Mouse (Mus musculus) frontal cortex, postnatal 14 days (tissue): ENCODE measurements around the gene Rtbdn.
A peak's percentile ranks its signal among the peaks of the same experiment; 100 is the strongest.
"Not testable (repeated sequence)": the region's sequence is repeated elsewhere in the genome, so short reads cannot be mapped to it uniquely, and the experiment has no call there.

Source experiments
- DNase-seq, 2 experiments: peaks; one replicate each; pipeline ENCODE4 v3.0.0; 2022; ENCODE audit warnings: low spot score in 2 of 2

The Rtbdn gene

GRCm38 (mm10) chr8:84946528-84947240 lies at the start of gene Rtbdn:
TSS of gene Rtbdn (plus strand) at chr8:84946991.
- DNase-seq = no peak

GRCm38 (mm10) chr8:84901071-84901470 lies 45.7 kb upstream of the Rtbdn start:
- DNase-seq = no peak

GRCm38 (mm10) chr8:84901752-84902151 lies 45.0 kb upstream of the Rtbdn start, which contains the start of gene Klf1:
TSS of gene Klf1 (plus strand) at chr8:84901928.
- no peak for DNase-seq

- DNase-seq = no peak
These were observed 44.3 kb upstream of the Rtbdn start for GRCm38 (mm10) chr8:84902367-84902919.

- DNase-seq = peak; percentile 79 to 86
These were observed 43.7 kb upstream of the Rtbdn start for GRCm38 (mm10) chr8:84902920-84903661.

- DNase-seq = no peak
These were observed 42.4 kb upstream of the Rtbdn start for GRCm38 (mm10) chr8:84904351-84904750.

GRCm38 (mm10) chr8:84907037-84907436 lies 39.8 kb upstream of the Rtbdn start:
- DNase-seq = no peak

GRCm38 (mm10) chr8:84907493-84907892 lies 39.3 kb upstream of the Rtbdn start:
- DNase-seq = no peak

- not testable (repeated sequence) for DNase-seq
These were observed 38.8 kb upstream of the Rtbdn start for GRCm38 (mm10) chr8:84907979-84908378.

- DNase-seq = peak; percentile 77 to 84
These were observed 38.2 kb upstream of the Rtbdn start, which contains the start of gene Dnase2a for GRCm38 (mm10) chr8:84908421-84909161. TSS of gene Dnase2a (plus strand) at chr8:84908560.

- no peak for DNase-seq
These were observed 37.5 kb upstream of the Rtbdn start for GRCm38 (mm10) chr8:84909162-84909767.

GRCm38 (mm10) chr8:84909949-84910348 lies 36.8 kb upstream of the Rtbdn start:
- no peak for DNase-seq

- DNase-seq = no peak
These were observed 36.2 kb upstream of the Rtbdn start for GRCm38 (mm10) chr8:84910551-84910950.

GRCm38 (mm10) chr8:84911854-84912253 lies 34.9 kb upstream of the Rtbdn start:
- no peak for DNase-seq

- DNase-seq = no peak
These were observed 34.4 kb upstream of the Rtbdn start for GRCm38 (mm10) chr8:84912391-84912790.

- no peak for DNase-seq
These were observed 33.8 kb upstream of the Rtbdn start for GRCm38 (mm10) chr8:84912895-84913501.

GRCm38 (mm10) chr8:84913502-84913900 lies 33.3 kb upstream of the Rtbdn start:
- DNase-seq = no peak

- DNase-seq = no peak
These were observed 32.8 kb upstream of the Rtbdn start for GRCm38 (mm10) chr8:84913960-84914359.

GRCm38 (mm10) chr8:84915269-84915668 lies 31.5 kb upstream of the Rtbdn start:
- no peak for DNase-seq

GRCm38 (mm10) chr8:84917781-84918180 lies 29.0 kb upstream of the Rtbdn start:
- no peak for DNase-seq

- no peak for DNase-seq
These were observed 28.1 kb upstream of the Rtbdn start for GRCm38 (mm10) chr8:84918646-84919045.
